Mouse (Mus musculus) kidney, adult 11 months (tissue): ENCODE measurements around the gene 4930503B20Rik.

ENCODE experiments used
- DNase-seq: peaks from one replicate; pipeline ENCODE4 v3.0.0; 2022

The 4930503B20Rik gene

GRCm38 (mm10) chr3:146596387-146596786, 54.7 kb downstream of the 4930503B20Rik start:
- no peak for DNase-seq

GRCm38 (mm10) chr3:146595440-146595839, 55.7 kb downstream of the 4930503B20Rik start:
- no peak for DNase-seq
